Mouse (Mus musculus): ENCODE data around the gene Nuak2. TPM values are rescaled to one million over a fixed set of nuclear protein-coding genes. Genes with fewer than 3 reads are reported as not detected.
A peak's percentile ranks its signal among the peaks of the same experiment; 100 is the strongest.

The Nuak2 gene
- polyA plus RNA-seq, 1 experiment from 2014 or later, result 8.5 TPM

GRCm38 (mm10) chr1:132372354-132372753, 56.4 kb downstream of the Nuak2 start:
- no peak for ATAC-seq (ENCODE audit: insufficient number of reproducible peaks, low FRiP score, low TSS enrichment, low read depth)
- Histone ChIP-seq H3K27me3 (no peaks in the 10 kb centered on the region), H3K36me3 (no peaks in the 10 kb centered on the region), H3K4me2 (replicated peaks) (no peak overlapping the region), H3K27ac (replicated peaks) (0 out of 2 replicates have a peak overlapping the region, but pooled peaks have one; percentile 86), H3K4me3 (replicated peaks) (no peak overlapping the region), H3K4me1 (peaks cover 70% of the 10 kb centered on the region), H3K9me3 (replicated peaks) (no peaks in the 10 kb centered on the region), H3K9ac (no peak overlapping the region)
- WGBS, result 73% methylated on average over 5 of the region's 5 CpGs

DNA sequence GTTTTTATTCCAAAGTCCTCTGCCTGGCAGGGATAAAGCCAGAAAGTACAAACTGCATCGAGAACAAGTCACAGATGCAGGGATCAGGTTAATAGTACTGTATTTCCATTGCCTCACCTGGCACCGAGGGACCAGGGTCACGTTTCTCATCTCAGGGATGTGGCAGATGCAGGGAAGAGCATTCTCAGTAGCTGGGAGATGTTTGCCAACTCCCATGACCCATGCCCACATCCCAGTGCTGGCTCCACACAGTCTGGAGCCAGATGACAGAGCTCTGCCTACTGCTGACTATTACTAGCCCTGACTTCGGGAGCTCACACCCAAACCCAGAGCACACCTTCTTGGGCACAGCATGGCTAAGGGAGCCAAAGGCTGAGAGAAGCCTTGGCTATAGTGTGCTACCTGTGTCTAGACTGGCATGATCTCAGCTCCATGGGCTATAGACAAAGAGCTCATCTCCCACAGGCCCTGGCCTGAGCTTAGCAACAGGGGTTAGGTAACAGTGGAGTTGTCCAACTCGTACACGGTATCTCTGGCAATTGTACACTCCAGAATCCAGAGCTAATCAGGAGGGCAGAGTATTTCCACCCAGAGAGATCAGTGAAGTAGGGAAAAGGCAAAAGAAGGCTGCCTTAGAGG, 57.1 kb downstream of the Nuak2 start:
- 70% methylated on average over 6 of the region's 6 CpGs for WGBS
- ATAC-seq (ENCODE audit: insufficient number of reproducible peaks, low FRiP score, low TSS enrichment, low read depth), result no peak
- H3K27me3 ChIP-seq, result no peaks in the 10 kb centered on the region
- no peak overlapping the region for H3K9ac ChIP-seq
- H3K9me3 ChIP-seq (replicated peaks), result no peaks in the 10 kb centered on the region
- H3K4me1 ChIP-seq, result peaks cover 77% of the 10 kb centered on the region
- H3K36me3 ChIP-seq, result 0 out of 2 replicates have a peak, but pooled peaks cover 2% of the 10 kb centered on the region
- H3K27ac ChIP-seq (replicated peaks), result peak overlapping the region; percentile 66; the same call in 1 of the 2 replicates
- H3K4me2 ChIP-seq (replicated peaks), result no peak overlapping the region
- H3K4me3 ChIP-seq (replicated peaks), result no peak overlapping the region

- peaks cover 10% of the 10 kb centered on the region for H3K36me3 ChIP-seq
- ATAC-seq (ENCODE audit: insufficient number of reproducible peaks, low FRiP score, low TSS enrichment, low read depth), result peak; percentile 47
- no peaks in the 10 kb centered on the region for H3K27me3 ChIP-seq
- no peak overlapping the region for H3K4me2 ChIP-seq (replicated peaks)
- whole genome bisulfite sequencing, result 25% methylated on average over 5 of the region's 5 CpGs
- no peak overlapping the region for H3K4me3 ChIP-seq (replicated peaks)
- no peaks in the 10 kb centered on the region for H3K9me3 ChIP-seq (replicated peaks)
- H3K9ac ChIP-seq, result no peak overlapping the region
- peak overlapping the region; percentile 66 for H3K27ac ChIP-seq (replicated peaks)
- H3K4me1 ChIP-seq, result peaks cover 77% of the 10 kb centered on the region
Observed at GRCm38 (mm10) chr1:132374140-132374872, 58.4 kb downstream of the Nuak2 start.

GRCm38 (mm10) chr1:132374873-132375244, 58.9 kb downstream of the Nuak2 start:
- H3K4me1 ChIP-seq, result peaks cover 77% of the 10 kb centered on the region
- no peak overlapping the region for H3K4me2 ChIP-seq (replicated peaks)
- no peak for ATAC-seq (ENCODE audit: insufficient number of reproducible peaks, low FRiP score, low TSS enrichment, low read depth)
- WGBS, result 55% methylated on average over 3 of the region's 3 CpGs
- H3K27me3 ChIP-seq, result no peaks in the 10 kb centered on the region
- no peak overlapping the region for H3K9ac ChIP-seq
- peak overlapping the region; percentile 66 for H3K27ac ChIP-seq (replicated peaks)
- peaks cover 16% of the 10 kb centered on the region for H3K36me3 ChIP-seq
- H3K4me3 ChIP-seq (replicated peaks), result no peak overlapping the region
- H3K9me3 ChIP-seq (replicated peaks), result no peaks in the 10 kb centered on the region

- Histone ChIP-seq H3K4me3 (replicated peaks) (no peak overlapping the region), H3K27ac (replicated peaks) (peak overlapping the region; percentile 66), H3K4me2 (replicated peaks) (no peak overlapping the region), H3K36me3 (peaks cover 17% of the 10 kb centered on the region), H3K27me3 (no peaks in the 10 kb centered on the region), H3K9ac (no peak overlapping the region), H3K9me3 (replicated peaks) (no peaks in the 10 kb centered on the region), H3K4me1 (peaks cover 77% of the 10 kb centered on the region)
- ATAC-seq (ENCODE audit: insufficient number of reproducible peaks, low FRiP score, low TSS enrichment, low read depth), result peak; percentile 39; the same call in 1 of the 2 replicates
- 9% methylated on average over 4 of the region's 4 CpGs for WGBS
Observed at GRCm38 (mm10) chr1:132375256-132375655, 59.3 kb downstream of the Nuak2 start.

DNA sequence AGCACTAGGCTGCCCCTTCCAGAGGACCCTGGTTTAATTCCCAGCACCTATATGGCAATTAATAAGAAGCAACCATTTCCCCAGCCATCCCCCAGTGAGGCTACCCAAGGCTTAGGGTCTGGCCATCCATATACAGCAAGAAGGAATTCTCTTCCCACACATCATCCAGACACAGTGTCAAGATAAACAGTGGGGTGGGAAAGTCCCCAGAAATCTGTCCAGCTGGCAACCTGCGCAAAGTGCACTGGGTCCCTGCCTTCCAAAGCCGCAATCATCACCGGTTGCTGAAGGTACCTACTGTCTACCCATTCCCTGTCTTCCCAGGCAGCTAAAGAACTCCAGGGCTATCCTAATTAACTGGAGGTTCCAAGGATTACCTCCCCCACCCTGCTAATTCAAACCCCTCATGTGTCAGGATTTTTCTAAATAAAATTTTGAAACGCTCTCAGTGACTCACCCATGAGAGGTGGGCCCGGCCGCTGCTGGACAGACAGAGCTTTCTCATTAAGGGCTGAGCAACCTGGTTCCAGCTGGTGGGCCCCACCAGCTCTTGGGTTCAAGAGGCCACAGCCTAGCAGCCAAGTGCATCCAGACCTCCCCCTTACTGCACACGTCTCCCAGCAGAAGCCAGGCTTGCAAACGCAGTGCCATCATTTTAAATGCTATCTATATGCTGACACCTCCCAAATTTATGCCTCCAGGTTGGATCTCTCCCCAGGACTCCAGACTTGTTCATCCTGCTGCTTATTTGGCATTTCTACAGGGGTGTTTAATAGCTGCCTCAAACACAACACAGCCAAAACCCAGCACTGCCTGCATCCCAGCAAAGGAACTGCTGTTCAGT, 60.5 kb downstream of the Nuak2 start:
- no peaks in the 10 kb centered on the region for H3K27me3 ChIP-seq
- H3K4me2 ChIP-seq (replicated peaks), result no peak overlapping the region
- no peaks in the 10 kb centered on the region for H3K9me3 ChIP-seq (replicated peaks)
- H3K27ac ChIP-seq (replicated peaks), result peak overlapping the region; percentile 39
- H3K4me3 ChIP-seq (replicated peaks), result no peak overlapping the region
- H3K9ac ChIP-seq, result no peak overlapping the region
- peaks cover 28% of the 10 kb centered on the region for H3K36me3 ChIP-seq
- ATAC-seq (ENCODE audit: insufficient number of reproducible peaks, low FRiP score, low TSS enrichment, low read depth), result no peak
- peaks cover 65% of the 10 kb centered on the region for H3K4me1 ChIP-seq
- 56% methylated on average over 8 of the region's 8 CpGs for WGBS

- H3K36me3 ChIP-seq, result peaks cover 28% of the 10 kb centered on the region
- peak overlapping the region; percentile 39; the same call in 1 of the 2 replicates for H3K27ac ChIP-seq (replicated peaks)
- no peaks in the 10 kb centered on the region for H3K27me3 ChIP-seq
- no peak for ATAC-seq (ENCODE audit: insufficient number of reproducible peaks, low FRiP score, low TSS enrichment, low read depth)
- no peak overlapping the region for H3K4me2 ChIP-seq (replicated peaks)
- H3K9me3 ChIP-seq (replicated peaks), result no peaks in the 10 kb centered on the region
- H3K4me1 ChIP-seq, result peaks cover 59% of the 10 kb centered on the region
- H3K4me3 ChIP-seq (replicated peaks), result no peak overlapping the region
- 55% methylated on average over 7 of the region's 7 CpGs for WGBS
- no peak overlapping the region for H3K9ac ChIP-seq
Observed at GRCm38 (mm10) chr1:132377055-132377365, 61.1 kb downstream of the Nuak2 start.

DNA sequence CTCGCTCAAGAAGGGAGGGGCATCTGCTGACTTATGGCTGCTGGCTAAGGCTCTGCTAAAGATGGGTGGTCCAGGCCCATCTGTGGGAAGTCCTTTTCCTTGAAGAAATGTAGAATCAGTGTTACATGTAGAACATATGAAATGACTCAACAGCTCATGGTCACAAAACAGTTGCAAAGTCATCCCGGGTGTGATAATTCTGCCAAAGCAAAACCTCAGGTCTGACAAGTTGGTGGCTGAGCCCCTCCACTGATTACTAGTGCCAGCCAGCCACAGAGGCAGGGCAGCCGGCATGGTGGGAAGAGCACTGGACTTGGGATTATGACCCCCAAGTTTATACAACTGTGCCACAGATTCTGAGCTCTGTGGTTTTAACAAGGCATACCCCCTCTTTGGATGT, 61.9 kb downstream of the Nuak2 start:
- Histone ChIP-seq H3K4me2 (replicated peaks) (no peak overlapping the region), H3K9me3 (replicated peaks) (no peaks in the 10 kb centered on the region), H3K9ac (no peak overlapping the region), H3K36me3 (peaks cover 28% of the 10 kb centered on the region), H3K27me3 (no peaks in the 10 kb centered on the region), H3K4me3 (replicated peaks) (no peak overlapping the region), H3K27ac (replicated peaks) (no peak overlapping the region; the same call in 1 of the 2 replicates), H3K4me1 (peaks cover 51% of the 10 kb centered on the region)
- 66% methylated on average over 3 of the region's 3 CpGs for WGBS
- ATAC-seq (ENCODE audit: insufficient number of reproducible peaks, low FRiP score, low TSS enrichment, low read depth), result no peak

- H3K4me2 ChIP-seq (replicated peaks), result no peak overlapping the region
- no peaks in the 10 kb centered on the region for H3K9me3 ChIP-seq (replicated peaks)
- peaks cover 28% of the 10 kb centered on the region for H3K36me3 ChIP-seq
- H3K4me3 ChIP-seq (replicated peaks), result no peak overlapping the region
- no peak overlapping the region for H3K9ac ChIP-seq
- ATAC-seq (ENCODE audit: insufficient number of reproducible peaks, low FRiP score, low TSS enrichment, low read depth), result no peak
- peaks cover 42% of the 10 kb centered on the region for H3K4me1 ChIP-seq
- H3K27ac ChIP-seq (replicated peaks), result no peak overlapping the region
- no peaks in the 10 kb centered on the region for H3K27me3 ChIP-seq
- 83% methylated on average over 27 of the region's 27 CpGs for WGBS
Observed at GRCm38 (mm10) chr1:132380550-132381100, 64.7 kb downstream of the Nuak2 start.

DNA sequence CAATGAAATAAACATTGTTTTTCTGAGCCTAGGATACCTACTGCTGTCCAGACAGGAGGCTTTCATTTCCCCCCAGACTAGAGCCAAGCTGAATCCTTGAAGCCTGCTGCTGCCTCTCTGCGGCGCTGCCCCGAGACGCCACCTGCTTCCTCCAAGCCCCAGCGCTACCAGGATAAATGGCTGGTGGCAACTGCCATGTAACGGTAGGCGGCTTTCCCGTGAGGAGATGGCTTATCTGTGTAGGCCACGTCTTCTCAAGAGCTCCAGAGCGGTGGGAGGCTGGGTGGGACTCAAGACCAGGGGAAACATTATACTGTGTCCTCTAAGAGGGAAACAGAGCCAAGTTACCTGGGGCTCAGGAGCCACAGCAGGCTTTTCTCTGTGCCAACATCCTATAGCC, 66.0 kb downstream of the Nuak2 start:
- 76% methylated on average over 10 of the region's 10 CpGs for WGBS
- Histone ChIP-seq H3K36me3 (peaks cover 28% of the 10 kb centered on the region), H3K27ac (replicated peaks) (no peak overlapping the region), H3K9me3 (replicated peaks) (no peaks in the 10 kb centered on the region), H3K27me3 (no peaks in the 10 kb centered on the region), H3K4me2 (replicated peaks) (no peak overlapping the region), H3K4me1 (peaks cover 42% of the 10 kb centered on the region), H3K4me3 (replicated peaks) (no peak overlapping the region), H3K9ac (no peak overlapping the region)
- ATAC-seq (ENCODE audit: insufficient number of reproducible peaks, low FRiP score, low TSS enrichment, low read depth), result no peak

Measured in embryonic facial prominence, embryonic 15.5 days (tissue).